Mouse (Mus musculus): ENCODE data around the gene Odf2l. TPM values are rescaled to one million over a fixed set of nuclear protein-coding genes. Genes with fewer than 3 reads are reported as not detected.

Gene Odf2l
- polyA plus RNA-seq, 2 experiments: 16.1 to 23.5 TPM

DNA sequence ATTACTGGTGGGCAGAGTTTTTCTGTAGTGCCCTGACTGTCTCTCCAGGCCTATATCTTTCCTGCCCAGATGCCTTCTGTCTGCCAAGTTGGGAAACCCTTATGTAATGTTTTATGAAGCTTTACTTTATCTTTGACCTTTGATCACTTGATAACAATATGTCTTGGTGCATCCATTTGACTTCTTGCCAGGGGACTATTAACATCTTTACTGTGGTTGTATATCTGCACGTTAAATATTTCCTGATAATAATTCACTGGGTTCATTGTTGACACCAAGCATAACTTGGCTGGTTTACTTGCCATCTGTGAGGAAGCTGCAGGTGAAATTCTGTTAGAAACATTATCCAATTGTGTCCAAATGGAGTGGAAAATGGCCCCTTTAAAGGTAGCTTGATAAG is 35.3 kb upstream of the Odf2l start:
- DNase-seq (ENCODE audit: low spot score) (no peak), ATAC-seq (ENCODE audit: low FRiP score, low read depth) (no peak)
- Histone ChIP-seq H3K36me3 (ENCODE audit: control insufficient read depth, insufficient read depth, low read length) (no peaks in the 10 kb centered on the region), H3K4me1 (ENCODE audit: control insufficient read depth, insufficient read depth, low read length) (no peaks in the 10 kb centered on the region), H3K27ac (replicated peaks; ENCODE audit: low read depth, low read length) (no peak overlapping the region), H3K9me3 (ENCODE audit: control insufficient read depth, low read length) (no peaks in the 10 kb centered on the region), H3K4me2 (replicated peaks; ENCODE audit: low read depth, low read length, severe bottlenecking) (no peak overlapping the region), H3K9ac (ENCODE audit: low read depth, low read length, severe bottlenecking) (no peak overlapping the region), H3K27me3 (ENCODE audit: control insufficient read depth, insufficient read depth, low read length) (no peaks in the 10 kb centered on the region), H3K4me3 (replicated peaks; ENCODE audit: low read length) (no peak overlapping the region)
- WGBS: 84% methylated on average over 1 of the region's 1 CpGs
- TF ChIP-seq POLR2A (IDR thresholded peaks at IDR 0.05; ENCODE audit: borderline replicate concordance, extremely low read depth, insufficient read depth, insufficient read length): no peak

DNA sequence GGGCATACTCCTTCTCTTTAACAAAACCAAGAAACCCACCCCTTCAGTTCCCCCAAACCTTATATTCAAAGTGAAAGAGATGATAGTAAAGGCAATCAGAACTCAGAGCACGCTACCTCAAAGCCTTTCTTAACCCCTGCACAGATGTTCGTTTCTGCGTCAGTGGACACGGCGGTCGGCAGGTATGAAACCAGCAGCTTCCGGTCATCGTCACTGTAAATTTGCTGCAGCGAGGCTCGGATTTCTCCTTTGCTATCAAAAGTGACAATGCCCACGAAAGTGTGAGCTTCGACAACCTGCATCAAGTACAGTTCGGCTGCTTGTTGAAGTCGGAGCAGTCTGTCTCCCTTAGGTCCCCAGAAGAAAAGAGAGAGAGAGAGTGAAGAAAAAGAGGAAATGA is 32.2 kb upstream of the Odf2l start:
- no peak overlapping the region for H3K27ac ChIP-seq (replicated peaks; ENCODE audit: low read depth, low read length)
- H3K36me3 ChIP-seq (ENCODE audit: control insufficient read depth, insufficient read depth, low read length): no peaks in the 10 kb centered on the region
- H3K4me2 ChIP-seq (replicated peaks; ENCODE audit: low read depth, low read length, severe bottlenecking): no peak overlapping the region
- no peak overlapping the region for H3K9ac ChIP-seq (ENCODE audit: low read depth, low read length, severe bottlenecking)
- H3K4me1 ChIP-seq (ENCODE audit: control insufficient read depth, insufficient read depth, low read length): no peaks in the 10 kb centered on the region
- 93% methylated on average over 14 of the region's 14 CpGs for WGBS
- DNase-seq (ENCODE audit: low spot score) (no peak), ATAC-seq (ENCODE audit: low FRiP score, low read depth) (no peak)
- no peak overlapping the region for H3K4me3 ChIP-seq (replicated peaks; ENCODE audit: low read length)
- no peak for TF ChIP-seq POLR2A (IDR thresholded peaks at IDR 0.05; ENCODE audit: borderline replicate concordance, extremely low read depth, insufficient read depth, insufficient read length)
- H3K27me3 ChIP-seq (ENCODE audit: control insufficient read depth, insufficient read depth, low read length): no peaks in the 10 kb centered on the region
- no peaks in the 10 kb centered on the region for H3K9me3 ChIP-seq (ENCODE audit: control insufficient read depth, low read length)

DNA sequence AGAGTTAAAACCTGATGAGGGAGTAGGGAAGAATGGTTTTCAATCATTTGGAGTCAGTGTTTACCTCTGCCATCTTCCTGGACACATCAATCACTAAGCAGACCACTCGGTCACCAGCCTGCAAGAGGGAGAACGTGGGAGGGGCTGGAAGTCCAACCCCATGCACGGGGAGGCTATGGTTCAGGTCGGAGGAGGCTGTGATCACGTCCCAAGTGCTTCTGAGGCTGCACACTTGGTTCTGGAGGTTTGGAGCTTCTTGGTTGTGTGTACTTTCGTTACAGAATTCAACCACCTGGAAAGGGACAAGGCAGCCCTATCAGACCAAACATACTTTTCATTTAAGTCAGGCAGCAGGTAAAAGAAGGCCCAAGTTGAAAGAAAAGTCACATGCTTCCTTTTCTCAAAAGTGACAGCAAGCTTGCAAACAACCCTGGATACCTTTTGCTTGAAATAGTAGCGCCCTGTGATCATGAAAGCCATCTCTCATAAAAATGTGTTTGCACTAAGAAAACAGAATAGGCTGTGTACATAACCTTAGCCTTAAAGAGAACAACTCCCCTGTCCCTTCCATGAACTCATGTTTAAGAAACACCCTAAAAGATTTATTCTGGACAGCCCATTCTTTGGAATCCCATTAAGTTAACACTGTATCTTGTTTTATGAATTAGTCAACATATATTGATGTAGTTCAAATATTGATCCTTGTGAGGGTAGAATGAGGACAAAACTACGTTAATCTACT is 30.4 kb upstream of the Odf2l start:
- WGBS: 70% methylated on average over 8 of the region's 8 CpGs
- Histone ChIP-seq H3K36me3 (ENCODE audit: control insufficient read depth, insufficient read depth, low read length) (no peaks in the 10 kb centered on the region), H3K4me1 (ENCODE audit: control insufficient read depth, insufficient read depth, low read length) (no peaks in the 10 kb centered on the region), H3K9ac (ENCODE audit: low read depth, low read length, severe bottlenecking) (no peak overlapping the region), H3K9me3 (ENCODE audit: control insufficient read depth, low read length) (no peaks in the 10 kb centered on the region), H3K4me2 (replicated peaks; ENCODE audit: low read depth, low read length, severe bottlenecking) (no peak overlapping the region), H3K27ac (replicated peaks; ENCODE audit: low read depth, low read length) (no peak overlapping the region), H3K4me3 (replicated peaks; ENCODE audit: low read length) (no peak overlapping the region), H3K27me3 (ENCODE audit: control insufficient read depth, insufficient read depth, low read length) (no peaks in the 10 kb centered on the region)
- DNase-seq (ENCODE audit: low spot score) (no peak), ATAC-seq (ENCODE audit: low FRiP score, low read depth) (no peak)
- TF ChIP-seq POLR2A (IDR thresholded peaks at IDR 0.05; ENCODE audit: borderline replicate concordance, extremely low read depth, insufficient read depth, insufficient read length): no peak

DNA sequence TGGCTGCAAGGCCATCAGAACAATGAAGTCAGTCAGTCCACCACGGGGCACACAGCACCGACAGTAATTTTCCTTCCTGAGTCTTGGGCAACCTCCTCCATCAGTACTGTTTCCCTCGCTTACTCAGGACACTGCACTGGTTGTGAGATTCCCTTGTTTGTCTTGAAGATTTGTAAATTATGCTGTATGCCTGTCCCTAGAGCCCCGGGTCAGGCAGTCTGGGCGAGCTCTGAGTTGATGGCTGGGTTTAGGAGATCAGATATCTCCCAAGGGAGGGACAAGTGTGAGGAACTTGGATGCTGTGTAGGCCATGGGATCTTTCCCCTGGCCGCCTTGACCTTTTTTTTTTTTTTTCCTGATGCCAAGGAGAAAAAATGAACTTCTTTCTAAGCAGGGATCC is 19.1 kb upstream of the Odf2l start, which contains the start of gene Clca2:
TSS of gene Clca2 (minus strand) at position 153 of the 400 bp plus-strand sequence.
- no peaks in the 10 kb centered on the region for H3K9me3 ChIP-seq (ENCODE audit: control insufficient read depth, low read length)
- H3K4me3 ChIP-seq (replicated peaks; ENCODE audit: low read length): no peak within 1 kb of the TSS
- H3K4me1 ChIP-seq (ENCODE audit: control insufficient read depth, insufficient read depth, low read length): no peaks in the 10 kb centered on the region
- TF ChIP-seq POLR2A (IDR thresholded peaks at IDR 0.05; ENCODE audit: borderline replicate concordance, extremely low read depth, insufficient read depth, insufficient read length): no peak
- ATAC-seq (ENCODE audit: low FRiP score, low read depth) (no peak), DNase-seq (ENCODE audit: low spot score) (no peak)
- no peaks in the 10 kb centered on the region for H3K27me3 ChIP-seq (ENCODE audit: control insufficient read depth, insufficient read depth, low read length)
- 65% methylated on average over 6 of the region's 6 CpGs for WGBS
- H3K36me3 ChIP-seq (ENCODE audit: control insufficient read depth, insufficient read depth, low read length): no peaks in the 10 kb centered on the region
- no peak within 1 kb of the TSS for H3K4me2 ChIP-seq (replicated peaks; ENCODE audit: low read depth, low read length, severe bottlenecking)
- no peak within 1 kb of the TSS for H3K9ac ChIP-seq (ENCODE audit: low read depth, low read length, severe bottlenecking)
- no peak within 1 kb of the TSS for H3K27ac ChIP-seq (replicated peaks; ENCODE audit: low read depth, low read length)

DNA sequence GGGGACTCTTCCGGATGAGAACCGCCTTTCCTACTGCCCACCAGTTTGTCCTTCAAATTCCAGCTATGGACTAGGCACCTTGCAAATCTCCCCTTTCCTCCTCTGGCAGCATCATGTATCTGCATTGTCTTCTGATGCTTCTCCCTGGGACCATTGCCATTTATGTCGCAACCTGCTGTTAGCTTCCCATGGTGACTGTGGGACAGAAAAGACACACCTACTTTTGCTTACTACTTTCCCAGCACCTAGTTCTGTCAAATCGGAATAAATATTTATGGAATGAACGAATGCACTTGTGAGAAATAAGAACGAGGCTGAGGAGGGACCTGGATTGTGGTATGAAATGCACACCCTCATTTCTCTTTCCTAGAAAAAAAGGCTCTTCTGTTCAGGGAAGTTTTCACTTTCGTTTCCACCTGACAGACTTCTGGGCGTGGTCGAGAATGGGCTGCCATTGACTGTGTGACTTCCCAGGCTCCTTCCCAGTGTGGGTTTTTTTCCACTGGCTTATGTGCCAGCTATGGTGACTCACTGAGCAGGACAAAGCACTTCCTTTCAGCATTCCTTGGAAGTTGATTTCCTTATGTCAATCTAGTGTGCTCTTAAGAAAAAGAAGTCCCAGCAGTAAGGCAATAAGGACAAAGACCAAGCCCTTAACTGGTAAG is 16.4 kb upstream of the Odf2l start:
- DNase-seq (ENCODE audit: low spot score) (no peak), ATAC-seq (ENCODE audit: low FRiP score, low read depth) (no peak)
- Histone ChIP-seq H3K36me3 (ENCODE audit: control insufficient read depth, insufficient read depth, low read length) (no peaks in the 10 kb centered on the region), H3K4me1 (ENCODE audit: control insufficient read depth, insufficient read depth, low read length) (no peaks in the 10 kb centered on the region), H3K9me3 (ENCODE audit: control insufficient read depth, low read length) (no peaks in the 10 kb centered on the region), H3K9ac (ENCODE audit: low read depth, low read length, severe bottlenecking) (no peak overlapping the region), H3K4me3 (replicated peaks; ENCODE audit: low read length) (no peak overlapping the region), H3K27me3 (ENCODE audit: control insufficient read depth, insufficient read depth, low read length) (no peaks in the 10 kb centered on the region), H3K27ac (replicated peaks; ENCODE audit: low read depth, low read length) (no peak overlapping the region), H3K4me2 (replicated peaks; ENCODE audit: low read depth, low read length, severe bottlenecking) (no peak overlapping the region)
- WGBS: 81% methylated on average over 9 of the region's 9 CpGs
- no peak for TF ChIP-seq POLR2A (IDR thresholded peaks at IDR 0.05; ENCODE audit: borderline replicate concordance, extremely low read depth, insufficient read depth, insufficient read length)

Data from limb, embryonic 14.5 days (tissue).